Mouse (Mus musculus) C2C12 (cell line): Measurements from ENCODE around the gene Wdr92.

Experiments used
- CEBPB ChIP-seq: IDR thresholded peaks from one replicate; pipeline ENCODE4 v1.6.1; 2011; ENCODE audit warnings: low read depth, mild to moderate bottlenecking, control low read depth, moderate library complexity
- CTCF ChIP-seq: IDR thresholded peaks from one replicate; pipeline ENCODE4 v1.5.1; 2011; ENCODE audit not compliant: control insufficient read depth, insufficient read depth, insufficient read length
- FOSL1 ChIP-seq: IDR thresholded peaks from one replicate; pipeline ENCODE4 v1.8.0; 2011; ENCODE audit warnings: mild to moderate bottlenecking, low read length; ENCODE audit not compliant: poor library complexity, insufficient read depth, severe bottlenecking
- MAX ChIP-seq: IDR thresholded peaks from one replicate; pipeline ENCODE4 v1.6.1; 2011; ENCODE audit warnings: mild to moderate bottlenecking, control low read depth
- MYOD1 ChIP-seq: IDR thresholded peaks from one replicate; pipeline ENCODE4 v1.6.1; 2011; ENCODE audit warnings: low read depth; ENCODE audit not compliant: control insufficient read depth, insufficient read length
- MYOG ChIP-seq: IDR thresholded peaks from one replicate; pipeline ENCODE4 v1.6.1; 2011; ENCODE audit not compliant: control insufficient read depth, insufficient read length; ENCODE audit errors: extremely low read depth
- USF1 ChIP-seq: IDR thresholded peaks from one replicate; pipeline ENCODE4 v1.6.1; 2011; ENCODE audit warnings: low read depth, mild to moderate bottlenecking, control low read depth, moderate library complexity

DNA sequence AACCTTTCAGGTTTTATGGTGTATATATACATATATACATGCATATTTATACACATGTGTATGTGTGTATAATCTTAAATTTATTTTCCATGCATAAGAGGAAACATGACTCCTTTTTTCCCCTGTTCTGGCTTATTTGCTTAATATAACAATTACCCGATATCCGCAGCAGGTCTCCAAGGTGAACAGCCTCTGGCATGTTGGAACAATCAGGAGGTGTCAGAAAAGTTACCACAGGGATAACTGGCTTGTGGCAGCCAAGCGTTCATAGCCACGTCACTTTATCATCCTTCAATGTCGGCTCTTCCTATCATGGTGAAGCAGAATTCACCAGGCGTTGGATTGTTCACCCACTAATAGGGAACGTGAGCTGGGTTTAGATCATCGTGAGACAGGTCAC lies 39.2 kb downstream of the Wdr92 start:
- TF ChIP-seq MYOD1 (no peak), CTCF (no peak), USF1 (no peak), MAX (no peak), MYOG (no peak), FOSL1 (no peak), CEBPB (no peak)
